Mouse (Mus musculus) macrophage (primary cell): ENCODE results near the gene AU021092. TPM values are rescaled to one million over a fixed set of nuclear protein-coding genes. Genes with fewer than 3 reads are reported as not detected.

ENCODE experiments used
- H3K27ac ChIP-seq: fragments of 350-480 bp; formaldehyde crosslinking; 2 replicates; pipeline ENCODE4 v1.9.0; 2021
- H3K36me3 ChIP-seq: fragments of 350-480 bp; formaldehyde crosslinking; 2 replicates; pipeline ENCODE4 v1.9.0; 2021; ENCODE audit errors: inconsistent target
- H3K4me3 ChIP-seq: fragments of 350-480 bp; formaldehyde crosslinking; 2 replicates; pipeline ENCODE4 v1.9.0; 2021; ENCODE audit errors: inconsistent target
- H3K79me2 ChIP-seq: fragments of 350-480 bp; formaldehyde crosslinking; 2 replicates; pipeline ENCODE4 v1.9.0; 2021; ENCODE audit errors: inconsistent target
- WGBS: methylation state at CpG from one replicate; pipeline ENCODE4 v1.1.7; 2026; ENCODE audit warnings: inconsistent platforms; ENCODE audit not compliant: missing documents; 5-methylcytosine and 5-hydroxymethylcytosine counted together
- polyA plus RNA-seq: library from polyadenylated mRNA; stranded (reverse); fragments of 250-400 nt; gene quantifications from 3 replicates; pipeline ENCODE4 v1.2.4, GENCODE M21; 2018; ENCODE audit warnings: inconsistent platforms

AU021092 gene
- polyA plus RNA-seq, 1 experiment from 2014 or later: not detected

DNA sequence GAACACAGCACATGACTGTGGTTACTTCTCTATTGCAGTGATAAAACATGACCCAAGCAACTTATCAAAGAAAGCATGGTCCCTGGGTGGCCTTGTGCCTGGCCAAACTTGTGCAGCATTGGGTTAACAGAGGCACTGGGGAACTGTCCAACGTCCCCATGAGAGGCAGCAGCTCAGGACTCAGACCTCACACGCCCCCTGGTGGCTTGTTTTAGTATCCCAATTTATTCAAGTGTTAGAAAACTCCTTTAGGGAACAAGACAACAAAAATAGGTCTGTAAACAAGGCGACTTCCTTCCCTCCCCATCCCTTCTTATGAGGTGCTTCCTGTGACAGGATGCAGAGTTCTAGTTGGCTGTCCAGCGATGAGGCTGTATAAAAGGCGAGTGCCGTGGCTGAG lies 27.0 kb downstream of the AU021092 start:
- H3K36me3 ChIP-seq: peaks cover 47% of the 10 kb centered on the region
- no peak overlapping the region for H3K27ac ChIP-seq
- no peaks in the 10 kb centered on the region for H3K79me2 ChIP-seq
- no peak overlapping the region for H3K4me3 ChIP-seq
- 38% methylated on average over 6 of the region's 6 CpGs for WGBS

DNA sequence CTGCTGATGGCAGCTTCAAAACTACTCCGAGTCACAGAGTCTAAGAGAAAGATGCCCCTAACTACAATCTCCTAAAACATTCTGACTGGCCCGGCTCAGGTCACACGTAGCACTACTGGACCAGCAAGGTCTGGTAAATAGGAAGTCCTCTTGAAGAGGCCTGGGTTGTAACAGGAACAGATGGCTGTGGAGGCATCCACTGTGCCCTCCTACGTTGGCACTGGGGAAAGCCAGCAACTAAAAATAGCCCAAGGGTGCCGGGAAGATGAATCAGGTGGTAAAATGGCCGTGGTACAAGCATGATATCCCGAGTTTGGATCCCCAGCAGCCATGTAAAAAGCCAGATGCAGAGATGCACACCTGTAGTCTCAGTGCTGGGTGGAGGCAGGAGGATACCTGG lies 35.9 kb downstream of the AU021092 start:
- 45% methylated on average over 7 of the region's 7 CpGs for WGBS
- no peak overlapping the region for H3K4me3 ChIP-seq
- no peak overlapping the region for H3K27ac ChIP-seq
- no peaks in the 10 kb centered on the region for H3K79me2 ChIP-seq
- no peaks in the 10 kb centered on the region for H3K36me3 ChIP-seq

DNA sequence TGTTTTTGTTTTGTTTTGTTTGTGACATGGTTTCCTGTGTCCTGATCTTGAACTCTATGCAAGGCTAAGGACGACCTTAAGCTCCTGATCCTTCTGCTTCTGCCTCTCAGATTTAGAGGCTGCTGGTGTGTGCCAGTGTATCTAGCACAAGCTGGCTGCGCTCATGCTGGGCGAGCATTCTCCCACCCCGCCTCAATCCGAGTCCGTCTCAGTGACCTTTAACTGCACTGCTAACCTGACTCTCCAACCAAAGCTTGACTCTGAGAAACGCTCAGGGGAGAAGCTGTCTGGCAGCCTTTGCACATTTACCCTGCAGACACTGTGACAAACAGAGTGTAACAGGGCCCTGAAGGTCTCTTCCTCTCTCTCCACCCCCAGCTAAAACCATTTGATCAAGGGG lies 36.4 kb downstream of the AU021092 start:
- H3K27ac ChIP-seq: no peak overlapping the region
- no peaks in the 10 kb centered on the region for H3K36me3 ChIP-seq
- H3K79me2 ChIP-seq: no peaks in the 10 kb centered on the region
- H3K4me3 ChIP-seq: no peak overlapping the region
- WGBS: 91% methylated on average over 7 of the region's 7 CpGs

DNA sequence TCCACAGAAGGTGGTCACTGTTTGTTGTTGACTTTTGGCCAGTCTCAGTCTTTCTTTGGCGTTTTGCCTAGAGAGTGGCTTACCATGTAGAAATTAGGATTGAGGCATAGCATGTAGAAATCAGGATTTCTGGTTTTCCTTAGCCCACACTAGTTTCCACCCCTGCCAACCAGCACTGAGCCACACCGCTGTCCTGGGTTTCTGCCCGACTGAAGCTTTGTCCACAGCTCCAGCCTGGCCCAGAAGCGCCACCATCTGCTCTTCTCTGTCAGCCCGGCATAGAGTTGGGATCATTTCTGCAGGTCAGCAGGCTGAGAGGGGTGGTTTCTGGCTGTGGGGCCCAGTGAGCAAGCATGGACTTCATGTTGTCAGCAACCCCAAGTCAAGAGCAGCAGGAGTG lies 37.1 kb downstream of the AU021092 start:
- H3K79me2 ChIP-seq: no peaks in the 10 kb centered on the region
- H3K27ac ChIP-seq: no peak overlapping the region
- H3K4me3 ChIP-seq: no peak overlapping the region
- 74% methylated on average over 5 of the region's 5 CpGs for WGBS
- no peaks in the 10 kb centered on the region for H3K36me3 ChIP-seq

DNA sequence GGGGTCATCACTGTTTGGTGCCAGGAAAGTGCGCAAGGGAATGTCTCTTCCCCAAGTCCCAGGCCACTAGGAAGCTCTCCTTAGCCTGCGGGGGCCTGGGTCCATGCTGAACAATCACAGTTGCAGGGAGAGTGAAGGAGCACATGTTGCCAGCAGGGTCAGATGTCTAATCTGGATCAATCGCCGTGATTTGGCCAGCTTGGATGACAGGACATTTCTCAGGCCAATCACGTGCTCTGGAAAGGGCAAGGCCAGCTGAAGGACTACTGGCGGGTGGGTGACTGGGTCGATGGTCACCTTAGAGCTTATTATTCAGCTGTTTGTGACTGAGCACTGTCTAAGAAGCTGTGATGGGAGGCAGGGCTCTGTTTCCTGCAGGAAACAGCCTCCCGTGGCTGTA lies 38.0 kb downstream of the AU021092 start:
- no peaks in the 10 kb centered on the region for H3K79me2 ChIP-seq
- H3K4me3 ChIP-seq: no peak overlapping the region
- H3K36me3 ChIP-seq: no peaks in the 10 kb centered on the region
- WGBS: 56% methylated on average over 8 of the region's 8 CpGs
- H3K27ac ChIP-seq: no peak overlapping the region

DNA sequence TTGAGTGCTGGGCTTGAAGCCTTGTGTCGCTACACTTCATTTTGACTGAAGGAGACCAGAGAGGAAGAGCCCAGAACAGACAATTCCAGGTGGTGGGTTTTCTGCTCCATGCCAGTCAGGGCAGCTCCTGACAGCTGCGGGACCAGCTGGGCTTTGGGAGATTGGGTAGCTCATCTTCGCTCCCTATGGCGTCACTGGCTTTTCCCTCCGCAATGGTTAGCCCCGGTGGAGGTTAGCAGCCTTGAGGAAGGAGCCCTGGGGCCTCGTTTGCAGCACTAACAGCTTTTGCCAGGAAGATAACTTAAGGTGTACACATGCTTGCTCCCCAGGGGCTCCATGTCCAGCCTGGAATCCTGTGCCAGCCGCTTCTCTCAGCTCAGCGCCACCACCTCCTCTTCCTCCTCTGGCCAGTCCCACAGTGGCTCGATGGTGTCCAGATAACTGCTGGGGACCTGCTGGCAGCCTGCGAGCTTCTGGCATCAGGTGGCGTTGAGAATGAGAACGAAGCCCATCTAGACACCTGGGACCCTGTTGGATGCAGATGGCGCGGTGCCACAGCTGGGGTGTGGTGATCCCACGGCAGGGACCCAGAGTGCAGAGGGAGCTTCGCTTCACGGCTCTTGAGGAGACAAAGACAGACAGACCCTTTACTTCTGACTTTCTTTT lies 38.7 kb downstream of the AU021092 start:
- 88% methylated on average over 18 of the region's 18 CpGs for WGBS
- Histone ChIP-seq H3K4me3 (no peak overlapping the region), H3K79me2 (no peaks in the 10 kb centered on the region), H3K36me3 (no peaks in the 10 kb centered on the region), H3K27ac (no peak overlapping the region)

DNA sequence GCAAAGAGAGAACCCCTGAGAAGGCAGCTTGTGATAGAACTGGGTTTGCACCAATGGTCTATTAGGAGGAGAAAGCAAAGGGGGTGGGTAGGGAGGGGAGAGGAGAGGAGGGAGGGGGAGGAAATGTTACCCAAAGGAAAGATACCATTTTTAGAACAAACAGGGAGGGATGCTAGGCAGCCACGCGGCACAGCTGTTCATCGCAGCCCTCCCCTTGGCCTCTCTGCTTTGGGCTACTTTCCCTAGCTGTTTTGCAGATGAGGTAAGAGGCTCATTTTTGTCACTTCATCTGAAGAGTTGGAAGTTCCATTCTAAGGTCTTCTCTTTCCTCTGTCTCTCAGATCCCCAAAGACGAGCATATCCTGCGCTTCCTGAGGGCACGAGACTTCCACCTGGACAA lies 49.5 kb downstream of the AU021092 start:
- Histone ChIP-seq H3K36me3 (no peaks in the 10 kb centered on the region), H3K27ac (no peak overlapping the region), H3K79me2 (no peaks in the 10 kb centered on the region), H3K4me3 (no peak overlapping the region)
- WGBS: 87% methylated on average over 6 of the region's 6 CpGs

DNA sequence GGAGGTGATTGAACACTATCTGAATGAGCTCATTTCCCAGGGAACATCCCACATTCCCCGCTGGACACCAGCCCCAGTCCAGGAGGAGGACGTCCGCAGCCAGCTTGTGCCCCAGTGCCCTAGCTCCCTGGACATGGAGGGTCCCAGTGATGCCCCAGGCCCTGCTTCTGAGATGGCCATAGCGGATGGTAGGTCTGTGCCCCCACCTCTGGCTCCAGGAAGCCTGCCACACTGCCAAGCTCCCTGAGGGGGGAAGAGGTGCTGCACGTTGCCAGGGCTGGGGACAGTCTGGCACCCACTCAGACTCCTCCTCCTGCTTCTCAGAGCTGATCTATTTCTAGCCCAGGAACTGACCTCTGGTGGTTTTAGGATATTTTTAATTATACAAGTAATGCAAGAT lies 53.3 kb downstream of the AU021092 start:
- Histone ChIP-seq H3K4me3 (no peak overlapping the region), H3K79me2 (no peaks in the 10 kb centered on the region), H3K36me3 (no peaks in the 10 kb centered on the region), H3K27ac (no peak overlapping the region)
- WGBS: 66% methylated on average over 5 of the region's 5 CpGs

DNA sequence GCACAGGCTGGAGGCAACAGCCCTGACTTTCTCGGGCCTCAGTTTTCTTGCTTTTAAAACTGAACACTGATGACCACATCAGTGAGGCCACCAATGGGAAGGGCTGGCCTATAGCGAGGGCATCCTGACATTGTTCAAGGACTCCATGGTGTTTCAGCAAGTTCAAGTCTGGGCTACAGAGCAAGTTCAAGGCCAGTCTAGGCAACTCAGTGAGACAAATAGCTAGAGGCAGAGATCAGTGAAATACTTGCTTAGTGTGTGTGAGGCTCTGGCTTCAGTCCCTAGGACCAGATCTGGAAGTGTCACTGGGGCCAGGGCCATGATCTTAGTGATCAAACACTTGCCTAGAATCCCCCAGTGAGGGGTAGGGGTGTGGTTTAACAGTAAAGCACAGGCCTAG lies 54.1 kb downstream of the AU021092 start:
- no peak overlapping the region for H3K27ac ChIP-seq
- no peak overlapping the region for H3K4me3 ChIP-seq
- no peaks in the 10 kb centered on the region for H3K36me3 ChIP-seq
- WGBS: 100% methylated on average over 2 of the region's 2 CpGs
- no peaks in the 10 kb centered on the region for H3K79me2 ChIP-seq

DNA sequence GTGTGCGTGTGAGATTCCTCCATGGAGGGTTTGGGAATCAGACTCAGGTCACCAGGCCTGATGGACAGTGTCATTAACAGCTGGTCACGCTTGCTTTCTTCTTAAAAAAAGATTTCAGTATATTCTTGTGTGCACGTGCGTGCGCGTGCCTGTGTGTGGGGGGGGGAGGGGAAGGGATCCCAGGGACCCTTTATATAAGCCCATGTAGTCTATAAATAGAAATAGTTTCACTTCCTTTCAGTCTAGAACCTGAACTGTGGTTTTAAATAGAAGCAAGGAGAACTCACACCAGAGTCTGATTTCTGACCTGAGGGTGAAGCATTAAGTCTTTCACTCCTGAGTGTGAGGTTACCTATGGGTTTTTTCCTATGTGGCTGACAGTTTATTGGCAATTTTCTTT lies 57.8 kb downstream of the AU021092 start:
- WGBS: 19% methylated on average over 5 of the region's 6 CpGs
- H3K27ac ChIP-seq: no peak overlapping the region
- no peaks in the 10 kb centered on the region for H3K79me2 ChIP-seq
- H3K4me3 ChIP-seq: no peak overlapping the region
- H3K36me3 ChIP-seq: no peaks in the 10 kb centered on the region

Other genes with a start within 250 kb of the AU021092 start
- gene Sept12, start 224.4 kb downstream of the AU021092 start, polyA plus RNA-seq: not detected in 3 replicates
- not detected in 3 replicates for gene Smim22, start 215.0 kb downstream of the AU021092 start, polyA plus RNA-seq
- 10.0 to 27.5 TPM (median 22.6 TPM) in 3 replicates for gene Rogdi, start 208.7 kb downstream of the AU021092 start, polyA plus RNA-seq
- 72.3 to 104 TPM (median 77.0 TPM) in 3 replicates for gene Glyr1, start 172.4 kb downstream of the AU021092 start, polyA plus RNA-seq
- gene Ubn1, start 172.2 kb downstream of the AU021092 start, polyA plus RNA-seq: 24.3 to 40.2 TPM (median 37.5 TPM) in 3 replicates
- gene Ppl, start 89.9 kb downstream of the AU021092 start, polyA plus RNA-seq: not detected in 3 replicates
- gene Sec14l5, start 75.2 kb downstream of the AU021092 start, polyA plus RNA-seq: not detected in 3 replicates
- 75.7 to 106 TPM (median 79.8 TPM) in 3 replicates for gene Nagpa, start 18.3 kb downstream of the AU021092 start, polyA plus RNA-seq
- 12.8 to 37.1 TPM (median 35.5 TPM) in 3 replicates for gene Alg1, start 11.3 kb upstream of the AU021092 start, polyA plus RNA-seq
- 7.8 to 17.8 TPM (median 12.3 TPM) in 3 replicates for gene Eef2kmt, start 33.7 kb upstream of the AU021092 start, polyA plus RNA-seq